8 mouse cellular contexts compared by ENCODE assay signal in genomic region chr15:94587826-94588715, GRCm38 (mm10). TPM values are rescaled to one million over a fixed set of nuclear protein-coding genes. Genes with fewer than 3 reads are reported as not detected.
DNase-seq lines count a peak whose midpoint lies in the region; ATAC-seq and TF ChIP-seq lines count a peak whose summit lies in the region.

No protein-coding gene starts in this region.

- peak overlapping the region; percentile 98 for H3K4me3 ChIP-seq in layer of hippocampus, adult 2 months
- no peak overlapping the region for H3K4me3 ChIP-seq in embryonic facial prominence, embryonic 12.5 days
- H3K4me3 ChIP-seq in intestine, embryonic 16.5 days (ENCODE audit: low read length): peak overlapping the region; percentile 17; the same call in 1 of the 2 replicates
- H3K4me3 ChIP-seq in neural tube, embryonic 12.5 days: no peak overlapping the region

- H3K36me3 ChIP-seq in embryonic facial prominence, embryonic 12.5 days: peaks cover 26% of the 10 kb centered on the region
- peaks cover 3% of the 10 kb centered on the region; the same call in 1 of the 2 replicates for H3K36me3 ChIP-seq in intestine, embryonic 16.5 days (ENCODE audit: control insufficient read depth, insufficient read depth, low read length)
- peaks cover 27% of the 10 kb centered on the region for H3K36me3 ChIP-seq in neural tube, embryonic 12.5 days

- H3K27ac ChIP-seq in layer of hippocampus, adult 2 months: peak overlapping the region; percentile 4; the same call in 1 of the 2 replicates
- H3K27ac ChIP-seq in embryonic facial prominence, embryonic 12.5 days: no peak overlapping the region
- no peak overlapping the region for H3K27ac ChIP-seq in intestine, embryonic 16.5 days (ENCODE audit: low read length)
- no peak overlapping the region for H3K27ac ChIP-seq in neural tube, embryonic 12.5 days

- H3K4me2 ChIP-seq in embryonic facial prominence, embryonic 12.5 days (replicated peaks): peak overlapping the region; percentile 71
- H3K4me2 ChIP-seq in intestine, embryonic 16.5 days (ENCODE audit: low read depth, low read length): peak overlapping the region; percentile 37
- peak overlapping the region; percentile 83 for H3K4me2 ChIP-seq in neural tube, embryonic 12.5 days (replicated peaks)

- peaks cover 9% of the 10 kb centered on the region for H3K4me1 ChIP-seq in embryonic facial prominence, embryonic 12.5 days
- peaks cover 4% of the 10 kb centered on the region; the same call in 1 of the 2 replicates for H3K4me1 ChIP-seq in intestine, embryonic 16.5 days (ENCODE audit: control insufficient read depth, insufficient read depth, low read length)
- peaks cover 5% of the 10 kb centered on the region; the same call in 1 of the 2 replicates for H3K4me1 ChIP-seq in neural tube, embryonic 12.5 days

- H3K9me3 ChIP-seq in embryonic facial prominence, embryonic 12.5 days: no peaks in the 10 kb centered on the region
- H3K9me3 ChIP-seq in intestine, embryonic 16.5 days (ENCODE audit: control insufficient read depth, low read length): no peaks in the 10 kb centered on the region
- no peaks in the 10 kb centered on the region for H3K9me3 ChIP-seq in neural tube, embryonic 12.5 days

- H3K9ac ChIP-seq in embryonic facial prominence, embryonic 12.5 days: no peak overlapping the region
- H3K9ac ChIP-seq in intestine, embryonic 16.5 days (ENCODE audit: low read depth, low read length): no peak overlapping the region; the same call in 1 of the 2 replicates
- 0 out of 2 replicates have a peak overlapping the region, but pooled peaks have one; percentile 29 for H3K9ac ChIP-seq in neural tube, embryonic 12.5 days

- no peak for DNase-seq in layer of hippocampus, adult 2 months (ENCODE audit: low spot score in 2 of 2)
- no peak for DNase-seq in layer of hippocampus, adult 11-12 months (ENCODE audit: low spot score)
- DNase-seq in thymus, postnatal 36 days: no peak
- DNase-seq in layer of hippocampus, postnatal 25 days (ENCODE audit: extremely low spot score in 1 of 2, low spot score in 1 of 2): no peak
- no peak for DNase-seq in right cerebral cortex, postnatal 10 days (ENCODE audit: low spot score in 2 of 2)

- H3K27me3 ChIP-seq in embryonic facial prominence, embryonic 12.5 days: no peaks in the 10 kb centered on the region
- H3K27me3 ChIP-seq in intestine, embryonic 16.5 days (replicated peaks; ENCODE audit: control insufficient read depth, insufficient read depth, low read length): no peaks in the 10 kb centered on the region
- H3K27me3 ChIP-seq in neural tube, embryonic 12.5 days (replicated peaks): no peaks in the 10 kb centered on the region

- ATAC-seq in embryonic facial prominence, embryonic 12.5 days (ENCODE audit: insufficient number of reproducible peaks, insufficient read depth, low FRiP score, low TSS enrichment): no peak
- ATAC-seq in intestine, embryonic 16.5 days: no peak
- ATAC-seq in neural tube, embryonic 12.5 days (ENCODE audit: low FRiP score, low read depth): no peak

- WGBS in embryonic facial prominence, embryonic 12.5 days: 81% methylated on average over 9 of the region's 9 CpGs
- 77% methylated on average over 9 of the region's 9 CpGs for WGBS in intestine, embryonic 16.5 days
- WGBS in neural tube, embryonic 12.5 days: 87% methylated on average over 9 of the region's 9 CpGs

- TF ChIP-seq CTCF in layer of hippocampus, adult 2 months (conservative IDR thresholded peaks at IDR 0.05): no peak

RNA-seq across cellular contexts. Expression of gene Twf1, which starts 1.6 kb away (rescaled TPM):
- total RNA-seq in layer of hippocampus, adult 2 months (2021): 10 to 100 TPM; 52.0 to 69.4 TPM
- 67.7 and 68.0 TPM in 2 replicates for polyA plus RNA-seq in embryonic facial prominence, embryonic 12.5 days (2016; fragmentation: Nextera tagmentation; extraction: Ambion mirVana)
- 134 and 142 TPM in 2 replicates for polyA plus RNA-seq in intestine, embryonic 16.5 days (2015; fragmentation: Nextera tagmentation; extraction: Ambion mirVana)
- 95.7 and 97.7 TPM in 2 replicates for polyA plus RNA-seq in neural tube, embryonic 12.5 days (2016; fragmentation: Nextera tagmentation; extraction: Ambion mirVana)
- total RNA-seq in layer of hippocampus, postnatal 25 days (2021): 10 to 100 TPM; 49.2 to 53.3 TPM

RNA-seq across cellular contexts. Expression of gene Tmem117, which starts 41.0 kb away (rescaled TPM):
- total RNA-seq in layer of hippocampus, adult 2 months (2021): 1 to 10 TPM; 8.9 to 9.1 TPM
- 2.5 and 3.2 TPM in 2 replicates for polyA plus RNA-seq in embryonic facial prominence, embryonic 12.5 days (2016; fragmentation: Nextera tagmentation; extraction: Ambion mirVana)
- 2.5 and 2.8 TPM in 2 replicates for polyA plus RNA-seq in intestine, embryonic 16.5 days (2015; fragmentation: Nextera tagmentation; extraction: Ambion mirVana)
- 6.2 and 6.5 TPM in 2 replicates for polyA plus RNA-seq in neural tube, embryonic 12.5 days (2016; fragmentation: Nextera tagmentation; extraction: Ambion mirVana)
- 1 to 10 TPM; 8.2 to 8.5 TPM for total RNA-seq in layer of hippocampus, postnatal 25 days (2021)

RNA-seq across cellular contexts. Expression of gene Irak4, which starts 44.6 kb away (rescaled TPM):
- 1 to 10 TPM; 1.8 to 3.4 TPM for total RNA-seq in layer of hippocampus, adult 2 months (2021)
- 3.8 and 4.5 TPM in 2 replicates for polyA plus RNA-seq in embryonic facial prominence, embryonic 12.5 days (2016; fragmentation: Nextera tagmentation; extraction: Ambion mirVana)
- polyA plus RNA-seq in intestine, embryonic 16.5 days (2015; fragmentation: Nextera tagmentation; extraction: Ambion mirVana): 22.3 and 23.6 TPM in 2 replicates
- polyA plus RNA-seq in neural tube, embryonic 12.5 days (2016; fragmentation: Nextera tagmentation; extraction: Ambion mirVana): 3.4 and 4.4 TPM in 2 replicates
- 1 to 10 TPM; 2.0 to 2.3 TPM for total RNA-seq in layer of hippocampus, postnatal 25 days (2021)

RNA-seq across cellular contexts. Expression of gene Pus7l, which starts 44.7 kb away (rescaled TPM):
- 1 to 10 TPM; 3.7 to 4.3 TPM for total RNA-seq in layer of hippocampus, adult 2 months (2021)
- 12.0 and 12.7 TPM in 2 replicates for polyA plus RNA-seq in embryonic facial prominence, embryonic 12.5 days (2016; fragmentation: Nextera tagmentation; extraction: Ambion mirVana)
- 7.7 and 7.8 TPM in 2 replicates for polyA plus RNA-seq in intestine, embryonic 16.5 days (2015; fragmentation: Nextera tagmentation; extraction: Ambion mirVana)
- polyA plus RNA-seq in neural tube, embryonic 12.5 days (2016; fragmentation: Nextera tagmentation; extraction: Ambion mirVana): 9.7 and 11.1 TPM in 2 replicates
- total RNA-seq in layer of hippocampus, postnatal 25 days (2021): 1 to 10 TPM; 4.3 to 5.3 TPM

Comparison
In these comparisons a context has a peak if more than half of its experiments do, and no peak if none do; other contexts are left out.
1. H3K4me3 ChIP-seq: peak in layer of hippocampus, adult 2 months (single experiment) and intestine, embryonic 16.5 days (single experiment); none in embryonic facial prominence, embryonic 12.5 days (single experiment) and neural tube, embryonic 12.5 days (single experiment).
2. Peak in every context shown above with its lines, with median percentiles within 50 percentile points of each other: H3K4me2 ChIP-seq.